9 mouse cellular contexts compared by ENCODE assay signal in genomic region chr2:160507816-160508564, GRCm38 (mm10).
DNase-seq lines count a peak whose midpoint lies in the region.
"Had no signal": no experiment of that assay in that cellular context is flagged by ENCODE, and none has a peak within 500 bp of the region (broad histone marks: within the 10 kb centered on the region; RNA-seq: fewer than 3 reads in every experiment).

No protein-coding gene starts in this region.

- peak; percentile 61 to 66 for DNase-seq in cerebellum, postnatal 10 days
- no peak for DNase-seq in cerebellum, adult 11-12 months
- DNase-seq in right cerebral cortex, postnatal 10 days (ENCODE audit: low spot score in 2 of 2) = peak; percentile 27 to 43
- DNase-seq in right cerebral cortex, postnatal 14 days = no peak
- DNase-seq in layer of hippocampus, postnatal 10 days (ENCODE audit: low spot score in 2 of 2) = peak; percentile 22 to 28
- no peak for DNase-seq in frontal cortex, postnatal 14 days (ENCODE audit: low spot score in 2 of 2)
- no peak for DNase-seq in lung, postnatal 14 days
- DNase-seq in gastrocnemius, postnatal 10 days = no peak
- DNase-seq: spleen, adult 18-20 months had no signal

Comparison
In these comparisons a context has a peak if more than half of its experiments do, and no peak if none do; other contexts are left out.
1. DNase-seq: peak in cerebellum, postnatal 10 days (2 of 2), right cerebral cortex, postnatal 10 days (2 of 2) and layer of hippocampus, postnatal 10 days (2 of 2); none in cerebellum, adult 11-12 months (single experiment), right cerebral cortex, postnatal 14 days (single experiment), frontal cortex, postnatal 14 days (0 of 2), lung, postnatal 14 days (single experiment) and gastrocnemius, postnatal 10 days (single experiment).